Mouse (Mus musculus) Muller cell, postnatal 12 days (primary cell): Measurements from ENCODE around the gene Wfdc5.
A peak's percentile ranks its signal among the peaks of the same experiment; 100 is the strongest.
"Not testable (repeated sequence)": the region's sequence is repeated elsewhere in the genome, so short reads cannot be mapped to it uniquely, and the experiment has no call there.

ENCODE experiments used
- DNase-seq: peaks from one replicate; pipeline ENCODE4 v3.0.0-alpha.2; 2015; ENCODE audit errors: inconsistent ontology term

The Wfdc5 gene

DNA sequence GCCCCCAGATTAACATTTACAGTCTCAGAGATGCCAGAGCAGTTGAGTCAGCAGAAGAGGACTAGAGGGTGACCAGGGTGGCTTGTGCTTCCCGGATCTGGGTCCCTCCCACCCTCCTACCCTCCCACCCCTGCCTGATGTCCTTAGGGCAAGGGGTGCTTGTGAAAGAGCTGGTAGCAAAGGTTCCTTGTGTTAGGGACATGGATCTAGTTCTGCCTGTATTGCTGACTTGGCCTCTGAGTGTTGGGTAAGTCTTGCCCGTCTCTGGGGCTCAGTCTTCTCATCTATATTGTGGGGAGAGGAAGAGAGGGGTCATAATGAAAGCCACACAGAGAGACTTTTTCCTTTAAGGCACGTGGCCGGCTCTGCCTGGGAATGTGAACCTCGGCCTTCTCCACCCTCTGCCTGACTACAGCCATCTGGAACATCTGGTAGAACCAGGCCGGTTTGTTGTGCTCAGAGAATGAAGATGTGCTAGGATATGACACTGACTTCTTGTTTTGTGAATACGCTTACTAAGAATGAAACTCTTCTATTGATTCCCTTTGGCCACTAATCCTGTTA is at the start of gene Wfdc5:
Wfdc5 (minus strand) TSS at position 51 of the 564 bp plus-strand sequence.
- no peak for DNase-seq

DNA sequence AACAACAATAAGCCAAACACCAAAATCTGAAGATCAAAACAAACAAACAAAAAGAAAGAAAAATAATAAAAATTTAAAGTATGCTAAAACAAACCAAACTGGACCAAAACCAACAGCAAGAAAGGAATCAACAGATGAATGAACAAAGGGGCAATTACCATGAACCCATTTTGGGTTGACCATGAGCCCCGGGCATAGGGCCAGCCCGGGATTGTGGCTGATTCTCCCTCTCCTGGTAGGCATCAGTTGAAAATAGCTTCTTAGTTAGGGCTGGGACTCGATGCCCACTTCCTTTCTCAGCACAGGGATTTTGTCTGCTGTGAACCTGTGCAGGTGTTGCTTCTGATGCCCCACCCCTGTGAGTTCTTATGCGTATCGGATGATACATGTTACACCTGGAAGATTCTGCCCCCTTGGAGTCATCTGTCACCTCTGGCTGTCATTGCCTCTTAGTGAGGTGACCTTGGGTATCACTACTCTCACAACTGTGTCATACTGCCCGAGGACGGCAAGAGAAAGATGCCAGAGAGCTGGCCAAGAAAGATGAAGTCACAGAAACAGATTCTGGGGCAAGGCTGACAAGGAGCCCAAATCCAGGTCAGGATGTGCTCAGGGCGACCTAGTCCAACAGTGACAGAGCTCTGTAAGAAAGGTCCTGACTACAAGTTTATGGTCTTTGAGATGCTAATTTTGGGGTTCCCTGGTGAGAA is 46.0 kb upstream of the Wfdc5 start:
- peak; percentile 90 for DNase-seq

DNA sequence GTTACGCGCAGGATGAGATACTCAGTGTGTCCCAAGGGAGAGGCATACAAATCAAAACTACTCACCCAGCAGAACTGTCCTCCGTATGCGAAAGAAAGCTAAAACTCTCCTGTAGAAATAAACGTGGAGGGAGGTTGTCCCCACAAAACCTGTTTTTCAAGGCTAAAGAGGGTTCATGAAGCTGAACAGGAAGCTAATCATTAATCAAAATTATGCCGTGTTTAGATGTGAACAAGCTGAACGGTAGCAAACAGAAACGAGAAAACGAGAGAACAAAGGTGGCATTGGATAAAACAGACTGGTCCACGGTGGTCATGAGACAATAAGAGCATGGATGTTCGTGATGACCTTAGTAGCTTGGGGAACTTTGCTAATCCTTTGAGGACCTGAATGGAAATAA is 39.0 kb upstream of the Wfdc5 start, which contains the start of gene Wfdc15b:
Wfdc15b (minus strand) TSS at position 139 of the 400 bp plus-strand sequence.
- DNase-seq: no peak

DNA sequence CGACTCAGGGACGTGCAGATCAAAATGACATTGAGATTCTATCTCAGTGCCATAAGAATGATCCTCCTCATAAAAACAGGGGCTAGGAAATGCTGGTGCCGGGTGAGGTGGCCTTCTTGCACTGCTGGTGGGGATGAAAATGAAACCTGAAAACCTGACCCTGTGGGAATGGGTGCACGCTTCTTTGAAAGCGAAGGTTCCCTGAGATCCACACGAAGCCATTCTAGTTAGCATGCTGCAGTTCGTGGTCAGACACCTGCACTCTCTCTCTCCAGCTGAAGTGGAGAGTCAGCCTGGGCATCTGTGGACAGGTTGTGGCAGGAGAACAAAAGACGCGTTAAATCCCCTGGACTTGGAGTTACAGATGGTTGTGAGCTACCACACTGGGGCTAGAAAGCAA is 36.8 kb upstream of the Wfdc5 start:
- DNase-seq: no peak

DNA sequence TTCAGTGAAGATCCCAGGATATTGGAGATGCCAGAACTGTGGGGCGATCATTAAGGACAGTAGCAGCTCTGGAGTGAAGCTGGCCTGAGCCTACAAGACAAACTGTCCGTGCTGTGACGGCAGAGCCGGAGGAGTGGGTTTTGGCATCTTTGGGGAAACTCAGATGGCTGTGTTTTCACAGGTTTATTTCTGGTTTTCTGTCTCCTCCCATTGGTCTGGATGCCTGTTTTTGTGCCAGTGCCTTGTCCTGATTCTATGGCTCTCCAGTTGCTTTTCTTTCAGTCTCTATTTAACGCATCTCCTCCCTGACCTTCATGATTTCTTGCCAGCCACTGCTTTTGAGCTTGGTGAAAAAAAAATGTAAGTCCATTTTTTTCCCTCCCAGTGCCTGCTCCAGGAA is 30.2 kb upstream of the Wfdc5 start:
- DNase-seq: peak; percentile 30

DNA sequence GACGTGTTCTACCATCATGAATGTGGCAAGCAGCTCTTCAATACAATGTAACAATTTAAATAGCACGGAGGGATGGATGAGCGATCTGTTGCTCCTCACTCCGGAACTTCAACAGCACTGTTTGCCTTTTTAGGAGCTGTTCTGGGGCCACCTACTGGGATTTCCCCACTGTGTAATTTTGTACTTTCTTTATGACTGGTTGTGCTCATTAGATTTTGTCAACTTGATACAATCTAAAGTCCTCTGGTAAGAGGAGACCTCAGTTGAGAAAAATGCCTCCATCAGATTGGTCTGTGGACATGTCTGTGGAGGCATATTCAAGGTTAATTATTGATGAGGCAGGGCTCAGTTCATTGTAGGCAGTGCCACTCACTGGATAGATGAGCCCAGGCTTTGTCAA is 28.4 kb upstream of the Wfdc5 start:
- DNase-seq: no peak

DNA sequence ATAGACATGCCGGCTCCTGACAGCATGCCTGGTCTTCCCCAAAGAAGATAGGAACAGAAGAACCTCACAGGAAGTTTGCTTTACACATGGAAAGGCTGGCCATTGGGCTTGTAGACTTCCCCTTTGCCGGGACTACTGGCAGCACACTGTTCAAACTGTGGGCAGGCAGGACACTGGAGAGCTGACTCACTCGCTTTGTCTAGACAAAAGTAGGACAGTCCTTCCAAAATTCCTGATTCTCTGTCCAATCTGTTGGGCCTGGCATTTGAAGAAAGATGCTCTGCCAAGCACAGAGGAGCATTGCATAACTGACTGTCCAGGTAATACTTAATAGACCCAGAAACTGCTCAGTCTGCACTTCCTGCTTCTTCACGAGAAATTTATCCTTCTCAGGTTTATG is 24.1 kb upstream of the Wfdc5 start:
- peak; percentile 89 for DNase-seq

DNA sequence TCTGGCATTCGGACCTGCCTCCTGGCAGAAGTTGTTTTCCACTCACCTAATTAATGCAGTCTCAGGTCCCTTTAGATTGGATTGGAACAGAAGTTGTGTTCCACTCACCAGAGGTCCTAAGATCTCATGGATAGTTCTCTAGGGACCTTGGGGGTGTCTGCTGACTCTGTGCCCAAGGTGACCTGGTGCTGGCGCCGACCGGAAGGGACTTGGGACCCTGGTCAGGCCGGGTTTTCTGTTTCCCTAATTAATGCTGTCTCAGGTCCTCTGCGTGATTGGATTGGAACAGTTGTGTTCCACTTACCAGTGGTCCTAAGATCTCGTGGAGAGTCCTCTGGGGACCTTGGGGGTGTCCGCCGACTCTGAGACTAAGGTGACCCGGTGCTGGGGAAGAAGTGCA is 23.5 kb upstream of the Wfdc5 start:
- DNase-seq: not testable (repeated sequence)

DNA sequence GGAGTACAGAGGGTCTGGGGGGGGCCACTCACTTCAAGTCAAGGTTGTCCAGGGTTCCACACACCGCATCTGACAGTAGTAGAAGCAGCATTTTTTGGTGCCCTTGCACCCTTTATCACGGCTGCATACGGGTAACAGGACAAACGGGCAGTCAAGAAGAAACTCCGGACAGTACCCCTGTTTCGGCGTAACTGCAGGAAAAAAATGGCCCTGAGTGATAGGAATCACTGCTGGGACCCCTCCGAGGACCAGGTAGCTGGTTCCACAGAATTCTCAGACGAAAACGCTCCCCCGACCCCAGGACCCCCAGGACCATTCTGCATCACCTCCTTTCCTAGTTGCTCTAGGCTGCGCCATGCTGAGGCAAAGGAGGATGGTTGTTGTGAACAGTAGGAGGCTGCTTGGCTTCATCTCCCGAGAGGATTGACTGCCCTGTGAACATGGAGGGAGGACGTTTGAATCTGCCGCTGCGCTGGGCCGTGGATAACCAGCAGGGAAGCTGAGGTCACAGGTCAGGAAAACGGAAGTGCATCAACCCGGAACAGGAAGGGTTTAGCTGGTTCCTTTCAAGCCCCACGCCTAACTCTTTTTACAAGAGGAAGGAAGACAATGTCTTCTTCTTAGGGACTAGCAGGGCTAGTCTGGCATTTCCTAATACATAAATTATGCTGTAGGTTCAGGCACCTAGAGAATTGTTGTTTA is 17.2 kb upstream of the Wfdc5 start, which contains the start of gene Wfdc15a:
Wfdc15a (minus strand) TSS at position 505 of the 702 bp plus-strand sequence.
- no peak for DNase-seq

DNA sequence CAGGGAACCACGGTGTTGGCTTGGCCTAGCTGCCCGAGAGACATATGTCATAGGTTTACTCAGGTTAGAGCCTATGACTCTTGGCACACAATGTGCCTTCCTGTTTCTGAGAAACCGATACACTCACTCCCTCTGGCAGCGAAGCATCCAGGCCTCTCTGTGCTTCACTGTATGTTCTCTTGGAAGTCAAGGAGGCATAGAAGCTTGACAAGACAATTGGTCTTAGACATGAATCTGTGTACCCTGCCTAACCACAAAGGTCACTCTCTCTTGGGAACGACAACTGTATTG is 14.1 kb upstream of the Wfdc5 start:
- DNase-seq: no peak

DNA sequence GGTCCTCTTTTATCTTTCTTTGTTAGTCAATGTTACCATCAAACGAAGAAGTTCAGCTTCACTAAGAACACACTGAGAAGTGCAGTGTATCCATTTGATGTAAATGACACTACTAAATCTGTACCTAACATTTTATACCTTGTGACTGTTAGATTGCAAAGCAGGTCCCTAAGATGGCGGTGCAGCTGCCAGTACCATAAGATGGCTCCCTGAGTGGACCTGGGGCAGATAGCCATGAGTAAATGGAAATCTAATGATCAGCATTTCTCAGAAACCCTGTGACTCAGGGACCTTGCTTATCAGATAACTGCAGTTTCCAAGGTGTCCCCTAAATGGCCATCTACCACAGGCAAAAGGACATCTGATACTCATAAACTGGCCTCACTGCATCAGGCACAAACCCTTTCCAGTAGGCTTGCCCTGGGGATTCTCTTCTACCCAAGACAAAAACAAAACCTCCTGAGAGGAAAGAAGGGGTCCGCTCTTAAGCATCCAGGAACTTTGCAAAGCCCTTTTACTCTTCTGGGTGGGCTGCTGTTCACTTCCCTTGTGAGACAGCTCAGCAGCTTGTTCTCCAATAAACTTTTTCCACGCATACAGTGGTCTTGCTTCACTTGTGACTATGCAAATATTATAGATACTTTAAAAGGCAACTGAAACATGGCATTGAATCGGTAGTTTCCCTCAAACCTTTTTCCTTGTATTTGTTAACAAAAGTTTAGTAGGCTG is 13.6 kb upstream of the Wfdc5 start:
- no peak for DNase-seq

DNA sequence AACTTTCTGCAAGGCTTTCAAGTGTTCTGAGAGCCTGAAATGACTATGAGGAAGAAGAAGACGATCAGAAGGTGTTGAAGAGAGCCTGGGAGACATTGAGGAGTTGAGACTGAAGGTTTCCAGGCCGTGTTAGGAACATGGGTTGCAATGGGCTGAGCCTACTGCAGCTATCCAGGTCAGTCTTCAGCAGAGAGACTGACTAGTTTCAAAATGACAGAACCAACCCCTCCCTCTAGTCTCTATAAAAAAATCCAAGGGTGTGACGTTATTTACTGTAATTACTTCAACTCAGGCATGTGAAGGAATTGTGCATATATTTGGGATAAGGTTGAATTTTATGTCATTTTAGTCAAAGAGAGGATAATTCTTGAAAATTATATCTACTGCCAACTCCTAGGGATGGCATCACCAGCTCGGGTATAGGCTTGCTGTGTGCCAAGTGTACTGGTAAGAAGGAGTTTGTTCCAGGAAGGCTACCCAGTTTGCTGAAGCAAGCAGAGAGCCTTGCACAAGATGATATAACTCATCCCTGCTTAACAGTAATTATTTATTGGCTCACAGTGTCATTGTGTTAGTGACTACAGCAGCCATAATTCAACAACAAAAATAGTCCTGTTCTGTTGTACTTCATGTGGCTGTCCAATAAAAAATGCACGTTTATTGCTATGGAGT is 12.6 kb upstream of the Wfdc5 start:
- DNase-seq: no peak

DNA sequence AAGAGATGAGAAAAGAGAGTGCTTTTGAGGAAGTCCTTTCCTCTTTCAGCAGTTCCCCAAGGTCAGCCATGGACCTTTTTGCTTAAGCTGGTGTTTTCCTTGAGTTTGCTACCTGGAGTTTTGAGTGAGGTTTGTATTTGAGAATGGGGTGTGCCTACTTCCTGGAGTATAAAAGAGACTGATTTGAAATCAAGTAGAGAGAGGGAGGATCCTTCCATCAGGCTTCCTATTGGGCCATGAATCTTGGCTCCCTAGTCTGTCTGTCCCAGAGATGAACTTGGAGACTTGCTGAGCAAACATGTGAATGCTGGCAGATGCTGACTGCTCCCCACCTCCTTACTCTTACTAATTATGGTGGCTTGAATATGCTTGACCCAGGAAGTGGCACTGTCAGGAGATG is 9.7 kb upstream of the Wfdc5 start:
- DNase-seq: no peak

DNA sequence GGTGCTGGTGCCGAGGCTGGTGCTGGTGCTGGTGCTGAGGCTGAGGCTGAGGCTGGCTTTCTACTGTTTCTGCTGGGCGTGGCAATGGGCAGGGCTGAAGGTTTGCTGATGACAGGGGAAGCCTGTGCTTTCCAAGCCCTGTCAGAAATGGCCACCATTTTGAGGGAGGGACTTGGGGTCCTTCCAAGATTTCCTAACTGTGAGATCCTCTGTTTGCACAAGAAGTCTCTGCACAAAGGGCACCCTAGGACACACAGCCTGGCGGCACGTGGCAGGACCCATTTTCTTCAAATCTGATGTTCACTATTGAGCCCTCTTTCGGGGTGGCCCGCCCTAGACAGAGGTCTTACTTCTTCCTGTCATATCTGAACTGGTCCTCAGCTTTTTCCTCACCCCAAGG is 8.0 kb upstream of the Wfdc5 start, which contains the start of gene Wfdc12:
Wfdc12 (minus strand) TSS at position 33 of the 400 bp plus-strand sequence.
- DNase-seq: no peak

DNA sequence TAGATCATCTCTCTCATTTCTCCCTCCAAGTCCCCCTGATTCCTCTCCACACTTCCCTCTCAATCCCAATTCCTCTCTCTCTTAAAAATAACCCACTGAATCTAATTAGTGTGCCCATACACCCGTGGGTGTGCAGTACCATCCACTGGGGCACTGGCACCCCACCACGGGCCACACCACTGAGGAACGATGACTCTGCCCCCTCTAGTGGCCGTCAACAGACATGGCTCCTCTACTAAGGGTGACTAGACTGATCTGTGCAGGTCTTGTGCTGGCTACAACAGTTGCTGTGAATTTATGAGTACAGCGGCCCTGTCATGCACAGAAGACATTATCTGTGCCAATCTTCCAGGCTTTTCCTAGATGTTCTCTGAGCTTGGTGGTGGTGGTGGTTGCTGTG is 6.2 kb upstream of the Wfdc5 start:
- DNase-seq: no peak

DNA sequence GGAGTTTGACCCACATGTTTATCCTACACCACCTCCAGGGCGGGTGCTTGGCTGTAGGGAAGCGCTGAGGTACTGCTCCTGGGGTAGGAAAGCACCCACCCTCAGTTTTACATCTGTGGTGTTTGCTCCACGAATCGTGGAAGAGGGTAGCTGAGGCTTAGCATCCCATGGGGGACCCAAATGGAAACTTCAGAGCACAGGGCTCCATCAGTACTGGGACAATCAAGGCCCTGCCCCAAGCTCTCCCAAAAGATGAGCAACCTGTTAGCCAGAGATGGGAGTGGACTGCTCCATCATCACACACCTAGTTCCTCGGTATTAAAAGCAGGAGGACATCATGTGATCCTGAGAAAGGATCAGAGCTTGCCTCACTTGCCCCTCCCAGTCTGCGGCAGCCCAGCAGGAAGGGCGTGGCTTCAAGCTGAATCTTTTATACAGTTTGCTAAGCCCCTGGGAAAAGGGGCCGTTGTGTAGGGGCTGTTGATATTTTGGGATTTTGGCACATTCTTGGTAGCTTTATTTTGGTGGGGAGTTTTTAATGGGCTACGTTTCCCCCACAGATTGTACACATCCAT is 1.7 kb upstream of the Wfdc5 start:
- no peak for DNase-seq

DNA sequence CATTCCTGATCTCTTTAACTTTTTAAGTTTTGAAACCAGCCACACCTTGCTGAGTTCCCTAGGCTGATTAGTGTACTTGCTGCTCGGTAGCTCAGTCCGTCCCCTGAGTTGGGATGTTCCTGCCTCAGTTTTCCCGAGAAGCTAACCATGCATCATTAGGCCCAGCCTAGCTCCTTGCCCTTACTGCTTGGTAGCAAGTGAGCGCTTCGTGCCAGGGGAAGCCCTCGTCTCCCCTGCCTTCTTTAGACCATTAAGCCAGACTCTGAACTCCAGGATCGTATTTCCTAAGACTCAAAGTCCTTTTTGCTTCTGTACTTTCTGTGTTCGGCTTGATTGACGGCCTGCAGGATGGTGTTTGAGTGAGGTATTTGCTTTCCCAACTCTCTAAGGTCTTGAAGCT is 798 bp upstream of the Wfdc5 start:
- DNase-seq: no peak

DNA sequence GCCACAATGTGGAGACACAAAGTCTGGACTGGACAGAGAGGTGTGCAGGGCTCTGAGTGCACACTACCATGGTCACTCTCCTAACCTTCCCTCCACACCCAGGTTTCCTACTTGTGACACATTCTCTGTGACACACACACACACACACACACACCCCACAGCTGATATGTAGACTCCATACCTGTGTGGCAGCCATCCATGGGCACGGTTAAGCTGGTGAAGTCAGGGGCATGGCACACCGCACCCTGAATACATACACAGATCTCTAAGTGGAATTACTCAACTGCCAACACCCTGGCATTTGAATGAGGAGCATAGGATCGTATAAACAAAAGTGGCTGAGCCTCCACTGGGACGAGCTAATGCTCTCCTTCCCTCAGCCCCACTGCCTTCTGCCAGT is 1.8 kb downstream of the Wfdc5 start:
- DNase-seq: no peak

DNA sequence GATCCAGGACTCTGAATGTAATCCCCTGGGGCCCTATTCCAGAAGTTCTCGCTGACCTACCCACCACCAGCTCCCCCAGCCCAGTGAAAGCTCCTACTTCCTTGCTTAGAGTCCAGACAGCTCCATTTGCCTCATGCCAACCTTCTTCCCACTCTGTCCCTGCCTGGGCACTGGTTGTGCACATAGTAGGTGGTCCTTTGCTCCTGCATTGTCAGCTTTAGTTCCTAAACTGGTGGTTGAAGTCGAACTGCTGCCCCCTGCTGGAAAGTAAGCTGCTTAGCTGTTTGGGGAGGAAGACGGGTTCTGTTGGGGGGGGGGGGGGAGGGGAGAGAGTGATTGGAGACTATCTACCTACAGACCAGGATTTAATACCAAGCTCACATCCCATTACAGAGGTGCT is 2.4 kb downstream of the Wfdc5 start:
- DNase-seq: no peak

DNA sequence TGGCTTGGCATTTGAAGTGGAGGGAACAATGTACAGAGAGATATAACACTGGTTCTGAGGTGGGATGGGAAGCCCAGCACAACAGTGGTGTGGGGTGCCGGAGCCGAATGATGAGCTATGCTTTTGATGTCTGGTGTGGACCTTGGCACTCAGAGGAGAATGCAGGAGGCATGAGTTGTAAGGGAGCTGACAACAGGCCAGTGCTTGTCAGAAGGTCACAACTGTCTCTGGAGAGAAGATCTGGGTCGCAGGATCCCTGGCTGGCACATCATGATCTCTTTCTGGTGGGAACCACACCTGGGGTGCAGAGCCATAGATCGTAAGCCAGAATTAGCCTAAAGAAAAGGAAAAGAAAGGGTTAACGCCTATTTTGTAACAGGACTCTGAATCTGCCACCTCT is 4.7 kb downstream of the Wfdc5 start:
- DNase-seq: no peak

DNA sequence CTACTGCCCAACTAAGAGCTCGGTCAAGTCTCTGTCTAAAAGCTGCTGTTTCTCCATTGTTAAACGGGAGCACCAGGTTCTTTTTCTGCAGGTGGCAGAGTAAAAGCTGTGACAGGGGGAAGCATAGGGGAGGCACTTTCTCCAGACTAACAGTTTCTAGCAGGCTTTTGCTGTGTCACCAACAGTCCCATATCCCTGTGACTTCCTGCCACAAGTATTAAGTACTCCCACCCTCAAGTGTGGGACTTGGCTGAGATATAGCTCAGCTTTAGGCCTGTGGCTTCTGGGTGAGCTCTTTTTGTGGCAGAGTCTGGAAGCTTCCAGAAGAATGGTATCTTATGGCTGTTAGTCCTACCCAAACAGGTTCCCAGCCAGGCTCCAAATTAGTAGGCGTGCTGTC is 6.7 kb downstream of the Wfdc5 start:
- DNase-seq: no peak
